Mouse (Mus musculus): ENCODE data around the gene Fev. TPM values are rescaled to one million over a fixed set of nuclear protein-coding genes. Genes with fewer than 3 reads are reported as not detected.

The Fev gene
- polyA plus RNA-seq, 1 experiment from 2014 or later: not detected

DNA sequence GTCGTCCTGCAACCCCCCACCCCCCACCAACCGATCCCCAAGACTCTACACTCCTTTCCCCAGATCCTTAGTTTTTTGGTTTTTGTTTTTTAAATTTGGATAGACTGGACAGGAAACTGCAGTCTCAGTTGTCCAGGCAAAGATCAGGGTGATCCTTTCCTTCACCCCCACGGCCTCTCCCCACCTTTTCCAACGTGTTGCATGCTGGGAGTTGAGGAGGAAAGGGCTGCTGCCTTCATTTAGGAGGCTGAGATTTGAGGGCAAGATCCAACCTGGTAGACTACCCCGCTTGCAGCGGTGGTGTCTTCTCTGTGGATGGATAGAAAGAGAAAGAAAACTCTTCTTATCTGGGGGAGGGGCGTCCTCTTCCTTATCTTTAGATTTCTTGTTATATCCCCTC is 28.4 kb downstream of the Fev start:
- peaks cover 79% of the 10 kb centered on the region for H3K27me3 ChIP-seq (ENCODE audit: insufficient read depth, low read length)
- no peaks in the 10 kb centered on the region for H3K36me3 ChIP-seq (ENCODE audit: insufficient read depth)
- no peak overlapping the region for H3K9ac ChIP-seq
- no peak for ATAC-seq (ENCODE audit: insufficient read depth)
- no peaks in the 10 kb centered on the region for H3K9me3 ChIP-seq (ENCODE audit: low read depth, low read length)
- H3K4me3 ChIP-seq (ENCODE audit: low read depth, low read length): no peak overlapping the region
- no peak overlapping the region for H3K27ac ChIP-seq (ENCODE audit: low read depth)
- no peak overlapping the region for H3K4me2 ChIP-seq
- TF ChIP-seq CTCF (IDR thresholded peaks at IDR 0.05; ENCODE audit: low read depth): no peak
- 3% methylated on average over 7 of the region's 7 CpGs for WGBS
- H3K4me1 ChIP-seq (ENCODE audit: insufficient read depth): peaks cover 9% of the 10 kb centered on the region; the same call in 1 of the 2 replicates
- no peak for DNase-seq

DNA sequence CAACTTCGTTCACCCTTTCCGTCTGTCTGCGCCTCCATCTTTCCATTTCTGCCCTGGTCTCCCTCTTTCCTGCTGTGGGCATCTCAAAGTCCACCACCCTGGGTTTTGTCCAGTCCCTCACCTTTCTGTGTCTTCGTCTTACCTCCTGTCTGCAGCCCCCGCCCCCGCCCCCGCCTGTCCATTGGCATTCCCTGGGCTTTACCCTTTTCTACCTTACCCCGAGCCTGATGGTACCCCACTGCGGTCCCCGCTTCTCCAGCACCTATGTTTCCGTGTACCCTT is 28.8 kb downstream of the Fev start:
- Histone ChIP-seq H3K9ac (no peak overlapping the region), H3K36me3 (ENCODE audit: insufficient read depth) (no peaks in the 10 kb centered on the region), H3K27ac (ENCODE audit: low read depth) (no peak overlapping the region), H3K4me3 (ENCODE audit: low read depth, low read length) (peak overlapping the region; percentile 59; the same call in 1 of the 2 replicates), H3K4me2 (peak overlapping the region; percentile 95; the same call in 1 of the 2 replicates), H3K9me3 (ENCODE audit: low read depth, low read length) (no peaks in the 10 kb centered on the region), H3K27me3 (ENCODE audit: insufficient read depth, low read length) (peaks cover 83% of the 10 kb centered on the region), H3K4me1 (ENCODE audit: insufficient read depth) (peaks cover 9% of the 10 kb centered on the region; the same call in 1 of the 2 replicates)
- DNase-seq (no peak), ATAC-seq (ENCODE audit: insufficient read depth) (no peak)
- 4% methylated on average over 11 of the region's 11 CpGs for WGBS
- no peak for TF ChIP-seq CTCF (IDR thresholded peaks at IDR 0.05; ENCODE audit: low read depth)

DNA sequence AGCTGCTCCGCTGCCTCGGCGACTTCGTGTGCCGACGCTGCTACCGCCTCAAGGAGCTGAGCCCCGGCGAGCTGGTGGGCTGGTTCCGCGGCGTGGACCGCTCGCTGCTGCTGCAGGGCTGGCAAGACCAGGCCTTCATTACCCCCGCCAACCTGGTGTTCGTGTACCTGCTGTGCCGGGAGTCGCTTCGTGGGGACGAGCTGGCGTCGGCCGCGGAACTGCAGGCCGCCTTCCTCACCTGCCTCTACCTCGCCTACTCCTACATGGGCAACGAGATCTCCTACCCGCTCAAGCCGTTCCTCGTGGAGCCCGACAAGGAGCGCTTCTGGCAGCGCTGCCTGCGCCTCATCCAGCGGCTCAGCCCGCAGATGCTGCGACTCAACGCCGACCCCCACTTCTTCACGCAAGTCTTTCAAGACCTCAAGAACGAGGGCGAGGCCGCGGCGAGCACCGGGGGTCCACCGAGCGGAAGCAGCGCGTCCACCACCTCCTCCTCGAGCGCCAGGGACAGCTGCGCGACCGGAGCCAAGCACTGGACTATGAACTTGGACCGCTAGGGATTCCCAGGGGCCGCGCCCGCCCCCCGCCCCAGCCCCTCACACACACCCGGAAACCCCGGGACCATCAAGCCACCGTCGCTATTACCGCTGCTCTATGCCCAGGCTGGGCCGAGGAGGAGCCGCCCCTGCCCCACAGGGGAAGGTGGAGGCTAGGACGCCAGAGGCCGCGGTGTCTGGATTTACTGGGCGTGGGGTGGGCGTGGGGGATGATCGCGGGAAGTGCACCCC is 29.4 kb downstream of the Fev start:
- Histone ChIP-seq H3K4me2 (peak overlapping the region; percentile 95), H3K9ac (peak overlapping the region; percentile 42; the same call in 1 of the 2 replicates), H3K4me1 (ENCODE audit: insufficient read depth) (peaks cover 9% of the 10 kb centered on the region; the same call in 1 of the 2 replicates), H3K4me3 (ENCODE audit: low read depth, low read length) (peak overlapping the region; percentile 59), H3K27me3 (ENCODE audit: insufficient read depth, low read length) (peaks cover 88% of the 10 kb centered on the region), H3K9me3 (ENCODE audit: low read depth, low read length) (no peaks in the 10 kb centered on the region), H3K36me3 (ENCODE audit: insufficient read depth) (no peaks in the 10 kb centered on the region), H3K27ac (ENCODE audit: low read depth) (no peak overlapping the region)
- ATAC-seq (ENCODE audit: insufficient read depth) (no peak), DNase-seq (peak; percentile 13)
- no peak for TF ChIP-seq CTCF (IDR thresholded peaks at IDR 0.05; ENCODE audit: low read depth)
- WGBS: under 1% methylated on average over 73 of the region's 74 CpGs

DNA sequence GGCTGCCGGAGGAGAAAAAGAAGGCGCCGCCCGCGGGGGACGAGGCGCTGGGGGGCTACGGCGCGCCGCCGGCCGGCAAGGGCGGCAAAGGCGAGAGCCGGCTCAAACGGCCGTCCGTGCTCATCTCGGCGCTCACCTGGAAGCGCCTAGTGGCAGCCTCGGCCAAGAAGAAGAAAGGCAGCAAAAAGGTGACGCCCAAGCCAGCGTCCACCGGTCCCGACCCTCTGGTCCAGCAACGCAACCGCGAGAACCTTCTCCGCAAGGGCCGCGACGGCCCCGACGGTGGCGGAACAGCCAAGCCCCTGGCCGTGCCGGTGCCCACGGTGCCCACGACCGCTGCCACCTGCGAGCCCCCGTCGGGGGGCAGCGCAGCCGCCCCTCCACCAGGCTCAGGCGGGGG is 30.1 kb downstream of the Fev start:
- no peak overlapping the region for H3K27ac ChIP-seq (ENCODE audit: low read depth)
- under 1% methylated on average over 48 of the region's 48 CpGs for WGBS
- H3K4me3 ChIP-seq (ENCODE audit: low read depth, low read length): peak overlapping the region; percentile 59
- H3K27me3 ChIP-seq (ENCODE audit: insufficient read depth, low read length): peaks cover 95% of the 10 kb centered on the region
- peak overlapping the region; percentile 95 for H3K4me2 ChIP-seq
- no peaks in the 10 kb centered on the region for H3K9me3 ChIP-seq (ENCODE audit: low read depth, low read length)
- no peak for TF ChIP-seq CTCF (IDR thresholded peaks at IDR 0.05; ENCODE audit: low read depth)
- peak overlapping the region; percentile 42 for H3K9ac ChIP-seq
- no peaks in the 10 kb centered on the region for H3K36me3 ChIP-seq (ENCODE audit: insufficient read depth)
- ATAC-seq (ENCODE audit: insufficient read depth) (no peak), DNase-seq (peak; percentile 13)
- peaks cover 9% of the 10 kb centered on the region; the same call in 1 of the 2 replicates for H3K4me1 ChIP-seq (ENCODE audit: insufficient read depth)

DNA sequence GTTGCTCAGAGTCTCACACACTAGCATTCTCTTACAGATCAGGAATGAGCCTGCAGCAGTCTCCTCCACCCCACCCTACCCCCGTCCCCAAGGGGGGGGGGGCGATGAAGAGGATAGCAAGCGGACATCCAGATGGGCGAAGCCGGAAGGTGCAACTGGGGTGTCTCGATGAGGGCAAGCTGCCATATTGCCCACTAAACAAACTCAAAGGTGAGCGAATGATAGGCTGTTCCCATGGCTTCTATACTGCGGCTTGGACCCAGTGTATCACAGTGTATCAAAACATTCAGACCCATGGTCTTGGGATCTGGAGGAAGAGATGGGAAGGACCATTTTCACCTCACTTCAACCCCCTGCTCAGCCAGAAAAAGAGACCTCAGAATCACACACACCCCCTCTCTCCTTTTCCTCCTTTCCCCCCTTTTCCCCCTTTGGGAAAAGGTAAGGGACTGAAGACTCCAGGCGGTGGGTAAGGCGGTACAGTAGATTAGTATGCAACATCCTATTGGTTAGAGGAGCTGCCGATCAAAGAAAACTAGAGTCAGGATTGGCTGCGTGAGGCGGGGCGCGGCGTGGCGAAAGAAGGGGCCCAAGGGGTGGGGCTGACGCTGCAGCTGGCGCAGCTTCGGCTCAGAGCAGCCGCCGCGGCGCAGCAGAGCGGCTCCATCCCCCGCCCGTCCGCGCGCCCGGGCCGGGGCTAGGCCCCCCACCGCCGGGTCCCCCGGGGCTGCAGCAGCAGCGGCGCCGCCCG is 30.7 kb downstream of the Fev start, which contains the start of gene Cdk5r2:
Gene Cdk5r2 (plus strand): TSS at position 629 of the 751 bp plus-strand sequence.
- WGBS: 3% methylated on average over 39 of the region's 39 CpGs

DNA sequence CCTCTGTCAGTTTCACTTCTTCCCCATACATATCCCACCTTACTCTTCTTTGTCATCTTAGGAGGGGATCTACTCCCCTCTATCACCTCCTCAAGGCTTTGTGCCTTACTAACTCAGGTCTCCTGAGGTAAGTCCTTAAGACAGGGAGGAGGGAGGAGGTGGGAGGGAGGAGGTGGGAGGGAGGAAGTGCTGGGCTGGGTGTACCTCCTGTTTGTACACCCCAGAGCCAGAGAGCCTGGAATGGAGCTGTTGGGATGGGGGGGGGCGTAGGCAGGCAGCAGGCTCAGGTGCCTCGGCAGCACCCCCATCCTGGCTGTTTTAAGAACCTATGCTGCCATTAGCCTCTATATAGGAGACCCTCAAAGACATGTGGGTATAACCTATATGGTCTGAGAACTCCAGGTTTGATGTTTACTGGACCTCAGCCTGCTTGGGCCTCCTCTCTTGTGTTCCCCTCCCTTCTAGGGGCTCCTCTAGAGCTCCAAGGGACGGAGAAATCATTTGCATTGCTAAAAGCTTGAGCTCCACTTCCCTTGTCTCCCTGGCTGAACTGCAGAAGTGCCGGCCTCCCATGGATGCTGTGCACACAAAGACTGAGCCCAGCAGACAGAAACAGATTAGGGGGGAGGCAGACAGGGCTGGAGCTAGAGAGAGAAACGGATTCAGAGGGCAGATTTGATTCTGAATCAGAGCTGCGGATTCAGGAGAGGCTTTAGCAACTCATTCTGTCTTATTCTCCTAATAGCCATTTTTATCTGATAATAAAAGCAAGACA is 34.0 kb downstream of the Fev start:
- no peak overlapping the region for H3K27ac ChIP-seq (ENCODE audit: low read depth)
- H3K27me3 ChIP-seq (ENCODE audit: insufficient read depth, low read length): peaks cover 65% of the 10 kb centered on the region
- 9% methylated on average over 6 of the region's 6 CpGs for WGBS
- H3K4me3 ChIP-seq (ENCODE audit: low read depth, low read length): no peak overlapping the region
- H3K9me3 ChIP-seq (ENCODE audit: low read depth, low read length): no peaks in the 10 kb centered on the region
- DNase-seq (no peak), ATAC-seq (ENCODE audit: insufficient read depth) (no peak)
- peaks cover 8% of the 10 kb centered on the region; the same call in 1 of the 2 replicates for H3K4me1 ChIP-seq (ENCODE audit: insufficient read depth)
- H3K36me3 ChIP-seq (ENCODE audit: insufficient read depth): no peaks in the 10 kb centered on the region
- H3K9ac ChIP-seq: no peak overlapping the region
- H3K4me2 ChIP-seq: no peak overlapping the region
- no peak for TF ChIP-seq CTCF (IDR thresholded peaks at IDR 0.05; ENCODE audit: low read depth)

More for the DNA sequence above, 30.7 kb downstream of the Fev start, which contains the start of gene Cdk5r2:
- Histone ChIP-seq H3K9me3 (ENCODE audit: low read depth, low read length) (no peaks in the 10 kb centered on the region), H3K27ac (ENCODE audit: low read depth) (no peak within 1 kb of the TSS), H3K4me2 (peak within 1 kb of the TSS; percentile 95), H3K9ac (peak within 1 kb of the TSS; percentile 42), H3K4me3 (ENCODE audit: low read depth, low read length) (peak within 1 kb of the TSS; percentile 59), H3K27me3 (ENCODE audit: insufficient read depth, low read length) (peaks cover 96% of the 10 kb centered on the region), H3K36me3 (ENCODE audit: insufficient read depth) (no peaks in the 10 kb centered on the region), H3K4me1 (ENCODE audit: insufficient read depth) (peaks cover 9% of the 10 kb centered on the region; the same call in 1 of the 2 replicates)
- TF ChIP-seq CTCF (IDR thresholded peaks at IDR 0.05; ENCODE audit: low read depth): no peak
- peak; percentile 93 for ATAC-seq (ENCODE audit: insufficient read depth)
- DNase-seq: peak; percentile 95
